Mouse (Mus musculus) T-helper 17 cell (primary cell): ENCODE results near the gene Ccnd3.

Source experiments
- in situ Hi-C, 2 experiments: fragments of 300-600 bp; cut with MboI, MseI; formaldehyde crosslinking; loops; 1 replicate in 1 of 2; 2 replicates in 1 of 2; pipeline ENCODE4 v1.15.1; 2025; ENCODE audit warnings: high pct_unique_total_duplicates in 2 of 2

Ccnd3 gene

DNA sequence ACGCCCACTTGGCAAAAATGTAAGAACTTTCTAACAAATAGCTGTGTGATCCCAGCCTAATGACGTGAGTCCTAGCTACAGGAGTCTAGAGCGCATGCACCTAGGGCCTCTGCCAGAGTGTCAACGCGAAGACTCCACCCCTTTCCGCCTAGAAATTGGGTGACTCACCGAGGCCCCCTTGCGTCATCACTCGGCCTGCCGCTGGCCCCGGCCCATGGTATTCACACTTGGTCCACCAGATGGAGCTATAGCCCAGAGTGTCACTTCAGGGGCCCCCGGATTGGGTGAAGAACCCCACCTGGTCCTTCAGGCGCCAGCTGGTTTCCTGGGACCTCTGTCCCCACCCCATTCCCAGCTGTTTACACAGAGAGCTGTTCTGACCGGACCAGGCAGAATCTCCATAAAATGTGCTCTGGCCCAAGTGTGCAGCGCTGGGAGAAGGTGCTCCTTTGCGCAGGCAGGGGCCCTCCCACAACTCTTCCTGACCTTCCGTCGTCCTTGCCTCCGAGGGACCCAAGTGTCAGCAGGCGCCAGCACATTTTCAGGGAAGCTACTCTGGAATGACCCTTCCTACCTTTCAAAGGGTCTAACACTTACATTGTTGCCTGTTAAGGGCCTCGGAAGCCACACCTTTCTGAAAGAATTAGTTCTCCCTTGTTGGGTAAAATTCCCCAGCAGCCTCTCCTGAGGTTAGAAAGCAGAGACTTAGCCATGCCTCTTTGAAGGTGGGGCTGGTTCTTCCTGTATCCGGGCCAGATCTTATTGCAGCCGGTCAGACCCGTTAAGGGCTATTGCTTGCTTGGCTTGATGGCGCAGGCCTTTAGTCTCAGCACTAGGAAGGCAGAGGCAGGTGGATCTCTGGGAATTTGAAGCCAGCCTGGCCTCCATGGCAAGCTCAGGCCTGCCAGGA lies 6.5 kb downstream of the Ccnd3 start:
- in situ Hi-C loops, result loop anchor here (5.0 to 10.0 kb wide), 3 partner anchors 81 to 783 kb away; partner anchors contain the start of gene Treml2 (in 1 of the 2)

DNA sequence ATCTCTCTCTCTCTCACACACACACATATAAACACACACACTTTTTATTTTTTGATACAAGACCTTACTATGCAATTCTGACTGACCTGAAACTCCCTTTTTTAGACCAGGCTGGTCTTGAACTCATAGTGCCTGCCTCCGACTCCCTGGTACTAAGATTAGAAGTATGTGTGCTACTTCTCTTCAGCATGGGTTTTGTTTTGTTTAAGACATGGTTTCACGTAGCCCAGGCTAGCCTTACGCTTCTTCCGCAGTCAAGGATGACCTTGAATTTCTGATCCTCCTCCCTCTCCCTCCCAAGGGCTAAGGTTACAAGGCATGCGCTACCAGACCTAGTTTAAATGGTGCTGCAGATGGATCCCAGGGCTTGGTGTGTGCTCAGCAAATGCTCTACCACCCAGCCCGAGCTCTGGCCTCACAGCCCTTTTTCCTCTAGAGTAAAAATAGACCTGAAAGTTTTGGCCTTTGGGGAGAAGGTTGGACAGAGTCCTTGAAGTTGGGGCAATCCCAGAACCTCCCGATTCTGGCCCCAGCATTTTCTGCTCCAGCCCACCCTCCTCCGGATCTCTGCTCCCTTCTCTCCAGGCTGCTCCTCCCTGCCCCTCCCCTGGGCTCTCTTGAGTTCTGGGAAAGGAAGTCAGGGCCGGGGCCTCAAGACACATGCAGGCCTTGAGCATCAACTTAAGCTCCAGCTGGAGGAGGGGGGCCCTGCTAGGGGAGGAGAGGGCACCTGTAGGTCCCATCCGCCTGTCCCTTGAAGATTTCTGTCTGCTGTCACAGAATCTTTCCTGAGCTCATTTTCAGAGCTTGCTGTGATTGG lies 8.3 kb downstream of the Ccnd3 start:
- in situ Hi-C loops, result loop anchor here (5.0 to 10.0 kb wide), 3 partner anchors 79 to 782 kb away; partner anchors contain the start of gene Treml2 (in 1 of the 2)

DNA sequence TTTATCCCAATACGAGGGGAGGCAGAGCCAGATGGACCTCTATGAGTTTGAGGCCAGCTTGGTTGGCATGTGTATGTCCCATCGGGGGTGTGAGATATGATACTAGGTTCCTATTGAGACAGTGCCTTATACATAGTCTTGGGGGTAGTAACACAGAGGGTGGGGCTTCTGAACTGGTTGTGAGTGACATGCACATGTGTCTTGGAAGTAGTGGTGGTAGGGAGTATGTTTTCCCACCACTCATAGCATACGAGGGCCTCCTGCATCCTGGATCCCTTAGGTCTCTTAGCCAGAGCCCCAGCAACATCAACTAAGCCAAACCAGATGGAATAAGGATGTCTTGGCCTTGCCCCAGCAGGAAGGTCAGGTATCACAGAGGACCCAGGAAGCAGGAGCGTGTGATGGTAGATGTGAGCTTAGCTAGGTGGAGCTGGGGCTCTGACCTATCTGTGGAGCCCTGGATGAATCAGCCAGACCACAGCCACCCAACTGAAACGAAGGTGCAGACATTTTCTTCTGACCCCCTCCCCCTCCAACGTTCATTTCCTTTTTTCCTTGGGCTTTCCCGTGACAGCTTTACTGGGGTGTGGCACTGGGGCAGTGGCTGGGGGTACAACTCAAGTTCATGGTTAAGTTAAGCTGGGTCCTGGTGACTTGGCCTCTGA lies 10.5 kb downstream of the Ccnd3 start:
- in situ Hi-C loops, result loop anchor here in 1 of 2 experiments (10.0 kb wide), 1 partner anchor 779 kb away; the partner anchor contains the start of gene Treml2

DNA sequence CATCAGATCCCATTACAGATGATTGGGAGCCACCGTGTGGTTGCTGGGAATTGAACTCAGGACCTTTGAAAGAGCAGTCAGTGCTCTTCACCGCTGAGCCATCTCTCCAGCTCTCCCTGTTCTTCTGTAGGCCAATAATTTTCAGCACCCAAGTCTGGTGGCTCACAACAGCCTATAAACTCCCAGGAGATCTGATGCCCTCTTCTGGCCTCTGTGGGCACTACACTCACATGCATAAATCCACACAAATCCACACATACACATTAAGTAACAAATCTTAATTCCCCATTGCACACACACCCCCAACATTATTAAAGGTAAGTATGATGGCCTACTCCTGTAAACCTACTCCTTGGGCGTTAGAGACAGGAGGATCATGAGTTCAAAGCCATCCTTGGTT lies 11.4 kb downstream of the Ccnd3 start:
- in situ Hi-C loops, result loop anchor here in 1 of 2 experiments (10.0 kb wide), 1 partner anchor 779 kb away; the partner anchor contains the start of gene Treml2

DNA sequence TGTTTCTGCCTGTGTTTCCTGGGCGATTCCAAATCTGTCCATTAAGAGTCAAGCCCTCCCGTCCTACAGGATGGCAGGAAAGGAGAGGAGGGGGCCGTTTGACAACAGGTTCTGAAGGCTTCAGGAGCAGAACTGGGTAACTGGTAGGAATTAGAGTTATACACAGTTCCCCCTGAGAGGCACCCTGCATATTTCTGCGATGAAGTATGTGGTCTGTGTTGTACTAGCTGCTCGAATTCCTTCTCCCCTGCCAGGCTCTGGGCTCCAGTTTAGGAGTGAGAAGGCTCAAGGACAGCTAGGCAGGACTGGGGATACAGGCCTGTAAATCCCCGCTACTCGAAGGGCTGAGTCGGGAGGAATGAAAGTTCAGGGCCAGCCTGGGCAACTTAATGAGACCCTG lies 13.4 kb downstream of the Ccnd3 start:
- in situ Hi-C loops, result loop anchor here in 1 of 2 experiments (10.0 kb wide), 1 partner anchor 777 kb away; the partner anchor contains the start of gene Treml2

DNA sequence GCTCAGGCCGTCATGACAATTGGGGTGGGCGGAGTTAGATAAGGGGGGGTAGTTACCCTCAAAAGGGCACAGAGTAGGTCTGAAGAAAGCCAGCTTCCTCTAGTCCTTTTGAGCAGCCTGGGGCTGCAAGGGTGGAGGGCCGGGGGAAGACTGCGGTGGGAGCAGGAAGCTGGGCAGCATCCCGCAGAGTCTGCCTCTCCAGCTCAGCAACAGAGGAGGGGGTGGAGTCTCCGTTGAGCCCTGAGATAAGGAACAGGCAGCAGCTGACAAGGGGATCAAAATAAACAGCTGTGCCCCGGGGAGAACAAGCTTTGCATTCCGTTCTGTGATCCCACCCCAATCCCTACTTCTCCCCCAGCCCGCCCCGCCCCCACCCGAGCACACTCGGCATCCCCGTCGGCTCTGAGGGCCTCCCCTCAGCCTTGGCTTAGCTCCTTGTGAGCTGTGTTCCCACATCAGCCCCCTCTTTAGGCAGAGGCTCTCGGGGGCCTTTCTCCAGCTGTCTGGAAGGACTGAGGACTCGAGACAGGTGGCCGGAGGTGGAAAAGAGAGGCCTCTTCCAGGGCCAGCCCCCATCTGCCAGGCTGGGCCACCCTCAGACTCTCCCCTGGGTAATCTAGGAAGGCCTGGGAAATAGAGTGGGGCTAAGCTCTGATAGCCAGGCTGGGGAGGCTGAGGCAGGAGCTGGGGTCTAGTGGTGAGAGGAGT lies 16.9 kb downstream of the Ccnd3 start:
- in situ Hi-C loops, result loop anchor here in 1 of 2 experiments (10.0 kb wide), 1 partner anchor 883 kb away; the partner anchor contains the start of gene Nfya

DNA sequence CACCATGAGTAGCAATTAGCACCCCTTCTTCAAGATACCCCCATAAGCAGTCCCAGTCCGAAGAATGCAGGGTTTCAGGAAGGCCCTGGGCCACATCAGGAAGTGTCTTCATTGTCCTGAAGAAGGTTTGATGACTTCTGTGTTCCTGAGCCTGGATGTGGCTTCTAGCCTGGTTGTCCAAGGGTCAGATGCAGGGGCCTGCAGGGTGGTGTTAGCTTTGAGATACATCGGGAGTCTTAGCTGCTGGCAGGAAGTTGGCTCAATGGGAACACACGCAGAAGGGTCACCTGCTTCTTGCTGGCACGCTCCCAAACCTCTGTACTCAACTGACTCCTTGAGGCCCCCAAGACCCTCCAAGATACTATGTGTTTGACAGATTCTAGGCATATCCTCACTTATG lies 17.7 kb downstream of the Ccnd3 start:
- in situ Hi-C loops, result loop anchor here in 1 of 2 experiments (10.0 kb wide), 1 partner anchor 882 kb away; the partner anchor contains the start of gene Nfya

DNA sequence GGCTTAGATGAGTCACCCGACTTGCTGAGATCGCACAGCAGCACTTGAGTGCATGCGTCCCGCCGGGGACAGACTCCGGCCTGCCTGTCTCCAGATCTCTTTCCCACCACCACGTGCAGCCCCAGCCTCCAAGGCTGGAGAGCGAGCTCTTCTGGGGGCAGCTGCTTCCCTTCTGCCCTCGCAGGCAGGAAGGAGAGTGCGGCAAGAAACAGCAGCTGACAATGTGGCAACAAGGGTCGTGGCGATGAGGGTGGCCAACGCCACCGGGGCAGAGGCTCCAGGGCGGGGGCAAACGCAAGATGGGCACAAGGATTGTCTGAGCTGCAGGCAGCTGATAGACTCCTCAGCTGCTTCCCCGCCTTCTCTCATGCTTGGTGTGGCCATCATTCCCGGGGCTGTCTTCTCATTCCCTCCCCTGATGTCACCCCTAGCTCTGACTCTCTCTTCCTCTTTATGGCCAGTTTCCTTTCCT lies 18.4 kb downstream of the Ccnd3 start:
- in situ Hi-C loops, result loop anchor here in 1 of 2 experiments (10.0 kb wide), 1 partner anchor 882 kb away; the partner anchor contains the start of gene Nfya

DNA sequence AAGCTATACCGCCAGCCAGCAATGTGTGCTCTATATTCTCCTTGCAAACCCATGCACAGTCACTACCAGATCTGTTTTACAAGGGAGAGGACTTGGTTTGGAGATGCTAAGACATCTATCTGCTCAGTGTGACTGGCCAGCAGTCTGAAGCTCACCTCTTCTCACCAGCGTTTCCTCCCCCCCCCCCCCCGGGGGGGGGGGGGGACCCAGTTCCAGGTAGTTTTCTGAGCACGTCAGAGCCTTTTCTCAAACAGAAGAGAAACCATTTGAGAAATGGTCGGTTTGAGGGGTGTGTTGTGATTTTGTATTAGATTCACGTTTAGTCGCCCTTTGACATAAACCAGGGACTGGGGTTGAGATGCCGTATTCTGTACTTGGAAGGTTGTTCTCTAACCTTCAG lies 19.2 kb downstream of the Ccnd3 start:
- in situ Hi-C loops, result loop anchor here in 1 of 2 experiments (10.0 kb wide), 1 partner anchor 881 kb away; the partner anchor contains the start of gene Nfya

DNA sequence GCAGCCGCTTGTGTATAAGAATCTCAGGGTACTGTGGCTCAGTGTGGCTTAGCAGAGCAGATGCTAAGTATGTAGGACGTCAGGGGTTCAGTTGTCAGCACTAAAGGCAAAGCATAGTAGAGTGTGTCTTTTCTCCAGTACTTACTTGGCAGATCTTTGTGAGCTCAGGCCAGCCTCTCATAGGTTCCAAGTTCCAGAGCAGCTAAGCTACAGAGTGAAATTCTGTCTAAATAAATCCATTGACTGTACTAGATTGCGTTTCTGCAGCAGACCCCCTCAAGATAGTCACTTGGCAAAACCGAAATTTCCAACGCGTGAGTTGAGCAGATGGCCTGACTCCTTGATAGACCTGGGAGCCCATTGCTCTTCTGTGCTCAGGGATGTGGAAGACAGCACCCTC lies 20.1 kb downstream of the Ccnd3 start:
- in situ Hi-C loops, result loop anchor here in 1 of 2 experiments (10.0 kb wide), 1 partner anchor 880 kb away; the partner anchor contains the start of gene Nfya

DNA sequence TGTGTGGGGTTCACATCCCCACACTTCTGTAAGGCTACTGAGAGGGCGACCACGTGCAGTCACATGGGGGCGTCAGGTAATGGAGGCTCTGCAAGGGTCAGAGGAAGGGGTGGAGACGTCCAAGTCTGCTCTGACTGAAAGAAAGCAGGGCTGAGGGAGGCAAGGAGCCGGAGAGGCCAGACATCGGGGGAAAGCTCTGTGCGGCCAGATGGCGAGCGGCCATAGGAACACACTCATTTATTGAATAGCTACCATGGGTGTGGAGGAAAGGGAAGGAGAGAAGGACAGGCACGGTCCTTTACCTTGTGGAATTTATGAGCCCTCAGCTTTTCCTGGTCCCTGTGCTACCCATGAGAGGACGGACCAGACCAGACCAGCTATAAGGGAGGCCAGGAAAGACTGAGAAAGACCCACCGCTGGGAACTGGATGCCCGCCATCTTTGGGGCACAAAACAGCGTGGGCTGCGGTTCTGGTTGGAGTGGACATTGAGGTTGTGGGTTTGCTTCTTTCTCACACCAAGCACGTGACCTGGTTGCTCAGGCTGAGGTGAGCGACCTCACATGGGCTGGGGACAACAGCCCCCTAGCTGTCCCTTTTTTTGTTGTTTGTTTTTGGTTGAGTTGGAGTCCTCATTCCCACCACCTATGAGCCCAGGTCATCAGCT lies 22.1 kb downstream of the Ccnd3 start:
- in situ Hi-C loops, result loop anchor here in 1 of 2 experiments (10.0 kb wide), 1 partner anchor 878 kb away; the partner anchor contains the start of gene Nfya

DNA sequence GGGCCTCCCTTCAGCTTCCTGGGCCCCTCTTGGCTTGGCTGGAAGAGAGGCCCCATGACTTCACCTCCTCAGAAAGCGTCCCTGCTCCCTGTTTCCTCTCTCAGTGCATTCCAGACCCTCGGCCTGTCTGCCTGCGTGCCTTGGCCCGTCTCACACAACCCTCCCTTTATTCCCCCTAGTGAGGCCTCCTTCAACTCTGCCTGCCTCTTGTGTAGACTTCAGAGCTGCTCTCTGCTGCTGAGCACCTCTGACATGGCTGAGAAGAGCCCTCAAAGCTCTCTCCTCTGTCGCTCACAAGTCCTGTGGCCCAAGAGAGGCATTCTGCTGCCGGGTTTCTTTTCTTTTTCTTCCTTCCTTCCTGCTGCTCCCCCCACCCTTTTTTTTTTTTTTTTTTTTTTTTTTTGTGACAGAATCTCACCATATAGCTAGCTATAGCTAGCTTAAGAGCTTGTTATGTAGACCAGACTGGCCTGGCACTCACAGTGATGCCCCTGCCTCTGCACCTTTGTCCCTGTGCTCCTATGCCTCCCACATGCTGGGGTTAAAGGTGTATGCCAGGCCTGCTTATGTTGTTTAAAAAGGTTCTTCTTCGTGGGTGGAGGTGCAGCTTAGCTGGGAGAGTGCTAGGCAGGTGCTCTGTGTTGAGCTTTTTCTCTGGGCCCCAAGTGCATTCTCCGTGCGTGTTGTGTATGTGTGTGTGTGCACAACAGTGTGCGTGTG lies 22.9 kb downstream of the Ccnd3 start:
- in situ Hi-C loops, result loop anchor here in 1 of 2 experiments (10.0 kb wide), 1 partner anchor 877 kb away; the partner anchor contains the start of gene Nfya

DNA sequence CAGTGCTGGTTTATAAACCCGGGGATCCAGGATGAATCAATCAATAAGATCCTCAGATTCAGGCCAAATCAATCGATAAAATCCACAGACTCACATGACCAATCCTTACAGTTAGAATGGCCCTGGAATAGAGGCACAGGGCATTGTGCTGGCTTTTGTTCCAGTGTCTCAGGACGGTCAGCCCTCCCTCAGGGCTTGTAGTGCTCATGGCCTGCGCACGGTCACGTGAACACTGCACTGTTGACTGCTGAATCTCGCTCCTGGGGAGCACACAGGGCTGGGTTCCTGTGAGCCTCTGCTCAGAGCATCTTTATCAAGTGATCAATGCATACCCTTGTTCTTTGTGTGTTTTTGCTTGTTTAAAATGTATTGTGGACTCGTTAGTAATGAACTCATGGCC lies 24.1 kb downstream of the Ccnd3 start:
- in situ Hi-C loops, result loop anchor here in 1 of 2 experiments (10.0 kb wide), 1 partner anchor 876 kb away; the partner anchor contains the start of gene Nfya

DNA sequence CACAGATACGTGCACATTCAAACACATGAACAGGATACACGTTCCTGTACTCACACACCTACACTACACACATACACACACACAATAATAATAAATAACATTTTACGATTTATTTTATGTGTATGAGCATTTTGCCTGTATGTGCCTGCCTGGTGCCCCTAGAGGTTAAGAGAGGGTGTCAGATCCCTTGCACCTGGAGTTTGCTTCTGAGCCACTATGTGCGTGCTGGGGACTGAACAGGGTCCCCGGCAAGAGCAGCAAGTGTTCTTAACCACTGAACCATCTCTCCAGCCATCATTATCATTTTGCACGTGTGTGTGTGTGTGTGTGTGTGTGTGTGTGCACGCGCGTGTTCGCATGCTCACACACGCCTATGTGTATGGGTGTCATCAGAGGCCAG lies 24.7 kb downstream of the Ccnd3 start:
- in situ Hi-C loops, result loop anchor here in 1 of 2 experiments (10.0 kb wide), 1 partner anchor 875 kb away; the partner anchor contains the start of gene Nfya

DNA sequence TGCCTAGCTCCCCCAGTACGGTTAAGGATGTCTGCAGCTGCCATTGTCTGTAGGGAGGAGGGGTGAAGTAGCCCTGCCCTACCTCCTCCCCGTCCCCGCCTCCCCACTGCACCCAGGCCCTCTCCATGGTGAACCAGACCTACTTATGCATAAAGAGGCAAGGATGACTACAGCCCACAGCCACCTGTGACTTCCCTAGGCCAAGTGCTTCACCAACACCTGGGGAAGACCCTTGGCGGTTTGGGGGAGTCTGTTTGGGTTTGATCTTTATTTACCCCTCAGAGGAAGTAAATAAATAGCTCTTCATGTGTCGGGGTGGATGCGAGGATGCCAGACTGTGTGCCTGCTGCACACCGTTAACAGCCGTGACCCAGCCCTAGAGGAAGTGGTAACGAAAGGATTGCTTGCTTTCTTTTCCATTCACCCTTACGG lies 26.6 kb downstream of the Ccnd3 start:
- in situ Hi-C loops, result no loop called here

DNA sequence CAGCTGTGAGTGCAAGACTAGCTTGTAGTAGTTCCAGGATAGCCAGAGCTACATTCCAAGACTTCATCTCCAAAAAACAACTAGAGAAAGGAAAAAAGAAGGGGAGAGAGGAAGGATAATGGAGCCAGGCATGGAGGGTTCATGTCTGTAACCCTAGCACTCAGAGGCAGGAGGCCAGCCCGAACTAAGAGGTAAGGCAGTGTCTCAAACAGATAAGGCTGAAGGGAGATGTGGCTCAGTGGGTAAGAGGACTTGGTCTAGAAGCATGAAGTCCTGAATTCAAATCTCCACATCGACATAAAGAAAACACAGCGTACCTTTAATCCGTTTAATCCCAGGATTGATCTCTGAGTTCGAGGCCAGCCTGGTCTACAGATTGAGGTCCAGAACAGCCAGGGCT lies 27.5 kb downstream of the Ccnd3 start:
- in situ Hi-C loops, result no loop called here

DNA sequence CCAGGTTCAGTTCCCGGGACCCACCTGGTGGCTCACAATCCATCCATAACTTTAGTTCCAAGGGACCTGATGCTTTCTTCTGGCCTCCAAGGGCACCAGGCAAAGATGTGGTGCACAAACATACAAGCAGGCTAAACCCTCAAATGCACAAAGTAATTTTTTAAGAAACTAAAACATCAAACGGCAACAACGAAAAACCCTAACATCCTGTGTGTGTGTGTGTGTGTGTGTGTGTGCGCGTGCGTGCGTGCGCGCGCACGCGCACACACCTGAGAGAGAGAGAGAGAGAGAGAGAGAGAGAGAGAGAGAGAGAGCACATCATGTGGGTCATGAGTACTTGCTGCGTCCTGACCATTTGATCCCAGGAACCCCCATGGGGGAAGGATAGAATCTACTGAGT lies 28.8 kb downstream of the Ccnd3 start:
- in situ Hi-C loops, result no loop called here

DNA sequence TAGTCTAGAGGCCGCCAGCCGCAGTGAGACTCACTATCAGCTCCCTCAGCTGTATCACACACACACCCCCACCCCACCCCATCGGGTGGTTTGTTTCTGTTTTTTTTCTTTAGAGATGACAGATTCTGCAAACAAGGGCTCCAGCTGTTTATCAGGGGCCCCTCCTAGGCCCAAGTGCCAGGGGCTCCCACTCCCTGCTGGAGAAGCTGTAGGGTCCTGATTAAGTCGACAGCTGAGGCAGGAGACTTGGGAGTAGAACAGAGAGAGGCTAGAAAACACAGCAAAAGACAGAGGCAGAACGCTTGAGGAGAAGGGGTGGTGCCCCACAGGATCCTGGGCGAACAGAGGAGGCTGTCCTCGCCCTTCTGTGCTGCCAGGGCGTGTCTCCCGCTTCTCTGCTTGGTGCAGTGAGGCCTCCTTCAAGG lies 31.0 kb downstream of the Ccnd3 start:
- in situ Hi-C loops, result no loop called here
